Mouse (Mus musculus): Measurements from ENCODE around the gene Usp53.
"Not testable (repeated sequence)": the region's sequence is repeated elsewhere in the genome, so short reads cannot be mapped to it uniquely, and the experiment has no call there.

Gene Usp53

DNA sequence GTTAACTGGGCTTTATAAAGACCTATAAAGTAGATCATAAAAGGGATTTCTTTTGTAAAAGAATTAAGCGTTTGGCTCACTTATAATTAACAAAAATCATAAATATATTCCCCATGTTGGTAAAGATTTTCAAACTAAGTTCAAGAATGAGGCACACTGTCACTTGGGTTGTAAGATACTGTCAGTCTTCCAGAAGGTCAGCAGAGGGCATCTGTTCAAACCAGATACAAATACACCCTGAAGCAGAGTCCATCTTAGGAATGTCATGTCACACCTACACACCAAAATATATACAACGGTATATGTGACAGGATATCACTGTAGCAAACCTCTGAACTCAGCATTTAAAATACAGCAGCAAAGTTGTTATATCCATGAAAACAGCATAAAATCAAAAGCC lies 34.2 kb downstream of the Usp53 start:
- DNase-seq (ENCODE audit: low spot score in 2 of 2): no peak

DNA sequence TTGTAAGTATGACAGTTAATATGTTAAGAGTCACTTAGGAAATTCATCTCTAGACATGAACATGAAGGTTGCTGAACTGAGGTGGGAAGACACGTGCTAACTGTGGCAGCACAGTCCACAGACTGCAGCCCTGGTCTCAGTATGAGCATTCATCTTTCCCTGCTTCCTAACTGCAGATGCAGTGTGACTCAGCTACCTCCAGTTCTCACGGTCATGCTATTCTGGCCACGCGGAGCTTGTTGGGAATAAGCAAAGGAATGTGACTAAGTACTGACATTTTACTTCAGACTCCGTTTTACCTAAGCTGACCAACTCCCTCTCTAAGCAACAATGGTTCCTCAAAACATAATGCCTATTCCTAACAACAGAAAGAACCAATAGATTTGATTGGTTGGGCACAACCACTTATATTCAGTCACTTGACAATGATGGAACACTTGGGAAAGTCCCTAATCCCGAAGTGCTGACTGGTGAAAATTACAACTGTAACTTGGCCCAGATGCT lies 40.9 kb downstream of the Usp53 start:
- DNase-seq (ENCODE audit: low spot score in 2 of 2): no peak

DNA sequence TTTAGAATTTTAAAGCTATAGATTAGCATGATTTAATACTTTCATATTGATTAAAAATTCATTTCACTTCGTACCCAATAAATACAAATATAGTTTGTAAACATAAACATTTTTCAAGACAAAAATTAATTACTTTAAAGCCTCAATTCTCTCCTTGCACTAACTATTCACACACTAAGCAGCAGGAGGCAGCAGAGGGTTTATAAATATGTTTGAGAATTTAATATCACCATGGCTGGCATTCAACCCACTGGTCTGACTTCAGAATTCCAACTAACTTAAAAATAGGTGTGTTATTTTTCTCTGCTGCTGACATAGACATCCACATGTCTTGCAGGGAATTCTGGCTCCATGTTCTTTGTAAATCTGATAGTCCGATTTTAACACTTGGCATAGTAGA lies 45.1 kb downstream of the Usp53 start:
- DNase-seq (ENCODE audit: low spot score in 2 of 2): peak in 1 of 2 experiments; percentile 21

DNA sequence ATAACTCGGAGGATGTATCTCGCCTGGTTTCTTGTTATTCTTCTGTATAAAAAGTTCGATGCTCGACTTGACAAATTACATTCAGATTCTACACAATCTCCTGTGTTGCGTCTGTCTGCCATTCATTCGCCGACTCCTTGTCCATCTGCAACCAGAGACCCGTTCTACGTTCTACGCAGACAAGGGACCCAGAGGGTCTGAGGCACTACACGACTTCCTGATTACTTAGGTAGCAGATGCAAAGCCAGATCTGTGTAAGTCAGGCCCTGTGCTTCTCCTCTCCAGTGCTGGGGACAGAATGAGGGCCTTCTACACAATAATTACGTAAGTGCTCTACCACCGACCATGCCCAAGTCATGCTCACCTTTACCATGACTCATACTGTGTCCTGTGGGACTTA lies 47.1 kb downstream of the Usp53 start:
- DNase-seq (ENCODE audit: low spot score in 2 of 2): not testable (repeated sequence)

DNA sequence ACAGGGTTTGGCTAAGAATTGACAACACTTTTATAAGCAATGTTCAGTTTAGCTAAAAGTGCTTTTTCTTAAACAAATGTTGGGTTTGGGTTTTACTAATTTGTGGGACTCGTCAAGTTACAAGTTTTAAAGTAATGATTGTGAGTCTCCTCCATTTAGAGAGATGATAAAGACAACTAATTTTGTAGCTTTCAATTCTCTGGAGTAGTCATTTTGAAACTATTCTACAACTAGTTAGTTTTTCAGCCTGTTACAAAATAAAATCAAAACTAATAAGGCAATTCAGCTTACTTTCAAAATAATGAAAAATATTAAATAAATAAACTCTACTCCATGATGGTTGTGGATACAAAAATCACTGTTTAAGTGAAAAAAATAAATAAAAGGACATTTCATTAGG lies 51.8 kb downstream of the Usp53 start:
- no peak for DNase-seq (ENCODE audit: low spot score in 2 of 2)

DNA sequence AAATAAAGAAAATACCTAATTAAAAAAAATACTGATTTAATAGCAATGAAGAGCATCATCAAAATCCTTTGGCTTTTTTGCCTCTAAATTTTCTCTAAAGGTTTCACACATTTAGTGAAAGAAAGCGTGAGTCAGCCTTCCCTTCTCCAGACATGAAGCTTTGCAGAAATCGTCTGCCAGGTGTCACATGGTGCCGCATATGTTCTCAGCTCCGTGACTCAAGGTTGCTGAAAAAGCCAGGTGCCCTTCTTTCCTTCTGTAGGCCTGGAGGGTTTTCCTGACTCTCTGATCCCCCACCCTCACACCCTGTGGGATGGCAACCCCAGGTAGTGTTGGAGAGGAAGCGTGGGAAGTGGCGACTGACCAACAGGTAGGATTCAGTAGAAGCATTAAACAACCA lies 54.6 kb downstream of the Usp53 start:
- no peak for DNase-seq (ENCODE audit: low spot score in 2 of 2)

DNA sequence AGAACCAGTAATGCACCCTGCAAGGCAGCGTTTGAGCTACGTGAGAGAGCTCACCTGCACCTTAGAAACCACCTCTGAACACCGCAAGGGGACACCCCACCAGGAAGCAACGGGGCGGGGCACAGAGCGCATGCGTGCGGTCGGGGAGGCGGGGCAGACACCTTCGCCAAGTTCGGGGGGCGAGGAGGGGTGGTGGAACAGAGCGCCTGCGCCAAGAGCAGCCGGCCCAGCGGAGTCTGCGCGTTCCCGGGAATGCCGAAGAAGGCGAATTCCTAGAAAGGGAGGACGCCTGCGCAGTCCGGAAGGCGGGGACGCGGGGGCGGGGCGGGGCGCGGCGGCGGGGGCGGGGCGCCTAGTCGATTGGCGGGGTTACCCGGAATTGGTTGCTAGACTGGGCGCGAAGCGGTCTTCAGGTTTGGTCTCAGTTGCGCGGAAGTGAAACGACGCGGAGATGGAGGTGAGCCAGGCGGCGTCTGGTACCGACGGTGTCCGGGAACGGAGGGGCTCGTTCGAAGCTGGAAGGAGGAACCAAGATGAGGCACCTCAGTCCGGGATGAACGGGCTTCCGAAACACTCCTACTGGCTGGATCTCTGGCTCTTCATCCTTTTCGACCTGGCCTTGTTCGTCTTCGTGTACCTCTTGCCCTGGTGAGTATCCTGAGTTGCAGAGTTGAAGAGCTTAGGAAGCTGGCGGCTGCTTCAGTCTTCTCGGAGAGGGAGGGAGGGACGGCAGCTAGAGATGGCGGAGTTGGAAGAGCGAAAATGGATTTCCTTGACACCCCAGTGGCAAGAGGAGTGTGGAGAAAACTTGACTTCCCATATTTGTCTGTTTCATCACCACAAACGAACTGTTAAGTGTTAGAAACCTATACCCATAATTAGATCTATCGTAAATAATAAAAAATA lies 60.0 kb downstream of the Usp53 start, which contains the start of gene 1810037I17Rik:
1810037I17Rik (plus strand) TSS at position 195 of the 906 bp plus-strand sequence.
- peak; percentile 96 to 98 for DNase-seq (ENCODE audit: low spot score in 2 of 2)

DNA sequence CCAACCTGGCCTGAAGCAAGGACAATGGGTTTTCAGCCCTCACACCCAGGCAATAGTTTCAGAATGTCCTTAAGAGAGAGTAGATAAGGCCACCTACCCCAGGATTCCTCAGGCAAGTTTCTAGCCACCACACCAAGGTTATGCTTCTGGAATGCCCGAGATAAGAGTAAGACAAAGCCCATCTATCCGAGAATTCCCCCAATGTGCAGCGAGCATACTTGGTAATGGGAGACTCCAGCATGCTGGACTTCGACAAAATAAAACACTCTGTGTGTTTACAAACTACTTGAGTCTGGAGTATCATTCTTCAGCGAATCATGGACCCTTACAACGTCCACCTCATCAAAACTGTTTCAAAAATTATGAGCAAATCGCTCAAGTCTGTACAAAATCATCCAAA lies 61.2 kb downstream of the Usp53 start:
- DNase-seq (ENCODE audit: low spot score in 2 of 2): no peak

DNA sequence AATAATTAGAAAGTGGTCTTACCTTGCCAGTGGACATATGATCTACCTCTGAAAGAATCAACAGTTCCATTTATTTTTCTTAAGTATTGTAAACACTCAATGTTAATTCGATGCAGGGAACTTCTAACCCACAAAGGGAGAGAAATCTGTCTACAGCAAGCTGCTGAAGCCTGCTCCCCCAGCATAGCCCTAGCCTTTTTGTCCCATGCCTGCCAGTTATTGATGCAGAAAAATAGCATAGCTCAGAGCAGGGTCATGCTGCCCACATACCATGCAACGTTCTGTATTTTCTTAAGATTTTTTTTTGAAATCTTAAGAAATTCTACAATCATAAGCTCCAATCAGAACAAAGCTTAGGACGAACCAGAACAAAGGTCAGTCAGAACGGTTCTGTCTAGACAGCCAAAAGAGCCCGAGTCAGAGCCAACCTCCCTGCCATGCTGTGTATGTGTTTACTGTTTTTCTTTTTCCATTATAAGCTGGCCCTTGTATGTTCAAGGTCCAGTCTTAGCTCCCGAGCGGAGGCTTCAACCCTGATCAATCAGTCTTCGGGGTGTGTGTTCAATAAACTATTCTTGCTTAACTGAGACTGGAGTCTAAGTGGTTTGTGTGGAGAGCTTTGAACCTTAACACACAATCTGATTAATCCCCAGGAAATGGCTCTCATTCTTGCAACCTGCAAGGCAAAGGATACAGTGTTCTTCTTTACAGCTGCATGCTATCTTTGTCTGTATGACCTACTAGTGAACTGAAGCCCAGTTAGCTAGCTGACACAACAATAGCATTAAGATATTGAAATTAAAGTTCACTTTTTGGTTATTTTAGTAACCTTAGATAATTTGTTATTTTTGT lies 62.4 kb downstream of the Usp53 start:
- DNase-seq (ENCODE audit: low spot score in 2 of 2): no peak

DNA sequence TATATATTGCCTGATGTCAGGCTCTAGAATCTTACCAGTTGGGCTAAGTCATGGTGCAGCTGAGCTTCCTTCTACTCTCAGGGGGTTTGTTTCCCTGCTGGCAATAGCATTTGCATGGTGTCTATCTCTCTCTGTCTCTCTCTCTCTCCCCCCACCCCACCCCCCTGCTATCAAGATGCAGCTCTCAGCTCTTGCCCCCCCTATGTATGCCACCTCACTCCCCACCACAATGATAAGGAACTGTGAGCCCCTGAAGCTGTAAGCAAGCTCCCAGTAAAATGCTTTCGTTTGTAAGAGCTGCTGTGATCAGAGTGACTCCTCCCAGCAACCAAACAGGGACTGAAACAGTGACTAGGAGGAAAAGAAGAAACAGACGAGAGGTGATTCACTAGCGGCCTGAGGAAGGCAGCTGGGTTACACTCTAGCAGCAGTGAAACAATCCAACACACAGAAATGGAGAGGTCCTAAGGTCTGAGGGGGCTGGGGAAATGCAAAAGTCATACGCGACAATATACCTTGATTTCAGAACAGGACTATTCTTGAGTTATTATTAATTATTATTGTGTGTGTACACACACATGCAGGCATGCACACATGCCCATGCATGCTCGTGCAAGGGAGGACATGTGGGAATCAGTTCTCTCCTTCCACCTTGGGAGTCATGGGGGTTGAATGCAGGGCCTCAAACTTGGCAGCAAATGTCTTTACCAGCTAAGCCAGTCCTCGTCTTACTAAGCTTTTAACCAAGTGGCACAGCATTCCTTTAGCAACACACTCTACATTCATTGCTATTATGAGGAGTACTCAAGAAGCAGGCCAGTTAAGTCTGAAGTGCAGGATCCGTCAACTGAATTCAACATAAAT lies 63.5 kb downstream of the Usp53 start:
- peak; percentile 51 to 64 for DNase-seq (ENCODE audit: low spot score in 2 of 2)

DNA sequence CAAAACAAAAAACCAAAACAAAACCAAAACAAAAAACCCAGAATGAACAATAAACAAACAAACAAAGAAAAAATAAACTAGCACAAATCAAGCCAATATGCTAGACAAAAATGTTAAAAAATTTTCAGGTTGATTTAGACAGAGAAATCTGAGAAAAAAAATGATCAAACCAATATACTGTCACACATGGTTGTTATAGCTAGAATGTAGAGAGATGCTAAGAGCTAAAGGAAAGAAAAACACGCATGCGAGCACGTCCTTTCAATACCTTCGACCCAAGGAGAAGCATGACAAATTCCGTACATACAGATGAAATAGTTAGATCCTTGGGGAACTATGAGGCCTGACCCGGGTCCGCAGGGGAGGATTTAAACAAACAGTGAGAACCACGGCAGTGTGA lies 65.0 kb downstream of the Usp53 start, which contains the start of gene Gm10959:
Gm10959 (minus strand) TSS at position 101 of the 400 bp plus-strand sequence.
- DNase-seq (ENCODE audit: low spot score in 2 of 2): no peak

DNA sequence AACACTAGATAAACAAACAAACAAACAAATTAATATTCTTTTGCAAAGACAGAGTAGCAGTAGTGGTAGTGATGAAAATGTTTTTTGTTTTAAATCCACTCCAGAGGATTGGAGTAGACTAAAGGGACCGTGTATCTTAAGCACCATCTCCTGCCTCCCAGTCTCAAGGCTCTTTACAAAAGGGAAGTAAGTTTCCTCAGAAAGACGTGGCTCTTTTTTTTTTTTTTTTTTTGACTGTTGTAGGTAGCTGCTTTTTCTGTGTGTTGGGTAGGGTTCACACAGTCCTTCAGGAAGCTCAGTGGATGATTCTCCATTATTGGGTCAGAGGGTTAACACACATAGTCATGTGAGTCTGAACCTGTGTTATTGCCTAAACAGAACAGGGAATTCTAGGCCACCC lies 65.6 kb downstream of the Usp53 start:
- no peak for DNase-seq (ENCODE audit: low spot score in 2 of 2)

DNA sequence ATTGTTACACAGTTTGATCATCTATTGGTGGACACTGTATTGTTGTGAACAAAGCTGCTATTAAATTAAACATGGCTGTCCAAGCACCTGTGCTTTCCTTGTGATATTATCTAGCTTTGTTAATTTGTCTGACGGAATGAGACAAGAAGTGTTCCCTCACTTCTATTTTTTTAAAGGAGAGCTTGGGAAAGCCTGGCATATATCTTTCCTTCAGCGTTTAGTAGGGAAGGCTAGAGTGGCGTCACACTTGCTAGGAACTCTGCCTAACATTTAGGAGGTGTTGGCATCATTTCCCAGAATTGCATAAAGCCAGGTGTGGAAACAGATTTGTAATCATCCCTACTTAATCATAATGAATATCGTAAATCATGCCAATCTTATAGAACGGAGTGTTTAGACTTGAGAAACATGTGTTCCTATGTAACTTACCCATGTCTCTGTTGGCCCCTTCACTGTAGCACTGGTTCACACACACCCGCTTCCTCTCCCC lies 68.1 kb downstream of the Usp53 start:
- no peak for DNase-seq (ENCODE audit: low spot score in 2 of 2)

DNA sequence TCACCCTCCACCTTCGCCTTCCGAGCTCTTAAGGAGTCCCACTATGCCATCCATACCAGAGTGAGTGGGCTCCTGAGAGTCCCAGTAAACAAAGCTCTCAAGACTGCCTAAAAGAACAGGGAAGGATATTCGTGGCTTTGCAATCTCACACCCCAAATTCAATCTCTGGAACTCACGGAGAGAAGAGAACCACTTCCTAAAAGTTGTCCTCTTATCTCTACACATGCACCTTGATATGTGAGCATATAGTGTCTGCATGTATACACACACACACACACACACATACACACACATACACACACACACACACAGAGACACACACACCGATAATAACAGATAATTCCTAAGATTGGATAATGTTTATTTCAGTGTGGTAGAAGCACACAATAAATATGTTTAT lies 68.8 kb downstream of the Usp53 start:
- no peak for DNase-seq (ENCODE audit: low spot score in 2 of 2)

DNA sequence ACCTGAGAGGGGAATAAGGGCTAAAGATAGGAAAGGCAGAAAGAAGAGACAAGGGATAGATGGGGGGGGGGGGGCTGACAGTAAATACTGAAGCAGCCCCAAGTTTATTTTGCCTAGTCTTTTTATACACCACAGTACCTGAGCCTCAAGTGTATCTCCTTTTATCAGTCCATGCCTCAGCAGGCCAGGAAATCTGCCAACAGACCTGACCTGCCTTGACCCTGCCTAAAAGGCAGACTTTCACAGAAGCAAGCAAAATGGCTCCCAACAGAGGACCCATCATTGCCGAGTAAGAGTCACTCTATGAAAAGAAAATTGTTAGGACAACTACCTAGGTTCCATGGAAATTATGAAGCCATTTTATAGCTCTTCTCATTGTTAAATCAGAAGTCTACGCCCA lies 76.5 kb downstream of the Usp53 start:
- no peak for DNase-seq (ENCODE audit: low spot score in 2 of 2)

DNA sequence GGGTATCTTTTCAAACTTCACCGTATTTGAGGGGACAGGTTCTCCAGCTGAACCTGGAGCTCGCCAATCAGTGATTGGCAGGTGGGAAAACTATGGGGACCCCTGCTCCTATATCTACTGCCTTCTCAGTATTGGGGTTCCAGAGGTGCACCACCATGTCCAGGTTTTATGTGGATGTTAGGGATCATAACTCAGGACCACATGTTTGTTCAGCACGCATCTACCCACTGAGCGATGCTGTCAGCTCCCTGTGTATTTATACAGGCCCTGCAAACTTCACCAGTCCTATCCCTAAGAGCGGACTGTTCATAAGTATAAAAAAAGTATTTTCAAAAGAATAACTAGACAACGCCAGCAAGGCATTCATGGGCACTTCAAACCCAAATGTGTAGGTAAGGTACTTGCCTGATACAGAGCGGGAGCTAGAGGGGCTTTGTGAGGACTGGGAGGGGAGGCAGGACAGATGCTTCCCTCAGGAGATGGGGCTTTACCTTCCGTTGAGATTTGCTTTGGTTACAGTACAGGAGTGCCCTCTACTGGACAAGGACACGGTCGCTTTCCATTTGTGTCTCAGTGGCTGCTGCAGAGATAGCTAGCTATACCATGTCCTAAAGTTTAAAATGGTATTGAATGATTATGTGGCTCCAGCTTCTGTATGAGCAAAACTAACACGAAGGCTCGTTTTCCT lies 80.4 kb downstream of the Usp53 start:
- DNase-seq (ENCODE audit: low spot score in 2 of 2): peak in 1 of 2 experiments; percentile 29

DNA sequence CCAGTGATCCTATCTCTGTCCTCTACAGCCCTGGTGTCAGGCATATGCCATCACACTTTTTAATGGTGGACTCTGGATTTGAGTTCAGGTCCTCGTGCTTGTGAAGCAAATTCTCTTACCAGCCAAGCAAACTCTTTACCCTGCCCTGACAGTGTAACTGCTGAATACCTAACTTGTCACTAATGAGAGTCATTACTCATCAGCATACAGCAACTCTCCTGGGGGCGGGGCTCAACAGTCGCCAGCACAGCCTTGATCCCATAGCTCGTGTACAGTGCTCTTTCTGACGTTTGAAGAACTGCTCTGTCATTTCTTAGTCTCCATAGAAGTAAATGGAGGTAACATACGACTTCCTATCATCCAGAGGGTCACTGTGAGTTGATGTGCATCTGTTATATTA lies 86.1 kb downstream of the Usp53 start:
- DNase-seq (ENCODE audit: low spot score in 2 of 2): no peak

DNA sequence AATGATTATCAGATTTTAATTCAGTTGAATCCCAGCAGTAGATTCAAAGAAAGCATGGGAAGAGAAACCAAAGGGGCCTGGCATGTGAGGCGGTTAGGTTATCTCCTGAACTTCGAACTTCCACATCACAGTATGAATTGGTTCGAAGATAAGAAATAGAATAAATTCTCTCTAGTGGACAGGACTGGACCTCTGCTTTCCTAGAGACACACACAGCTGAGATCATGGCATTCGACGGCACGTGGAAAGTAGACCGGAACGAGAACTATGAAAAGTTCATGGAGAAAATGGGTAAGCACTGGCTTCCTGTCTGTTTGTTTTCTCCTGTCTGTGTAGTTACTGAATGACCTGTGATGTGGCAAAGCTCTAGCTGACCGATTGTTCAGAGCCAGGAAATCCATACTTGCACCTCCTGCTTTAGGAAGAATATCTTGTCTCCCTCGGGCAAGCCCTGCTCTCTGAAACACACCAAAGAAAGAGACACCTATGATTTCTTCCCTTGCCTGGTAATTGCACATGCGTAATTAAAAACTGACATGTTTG lies 89.0 kb downstream of the Usp53 start:
- no peak for DNase-seq (ENCODE audit: low spot score in 2 of 2)

DNA sequence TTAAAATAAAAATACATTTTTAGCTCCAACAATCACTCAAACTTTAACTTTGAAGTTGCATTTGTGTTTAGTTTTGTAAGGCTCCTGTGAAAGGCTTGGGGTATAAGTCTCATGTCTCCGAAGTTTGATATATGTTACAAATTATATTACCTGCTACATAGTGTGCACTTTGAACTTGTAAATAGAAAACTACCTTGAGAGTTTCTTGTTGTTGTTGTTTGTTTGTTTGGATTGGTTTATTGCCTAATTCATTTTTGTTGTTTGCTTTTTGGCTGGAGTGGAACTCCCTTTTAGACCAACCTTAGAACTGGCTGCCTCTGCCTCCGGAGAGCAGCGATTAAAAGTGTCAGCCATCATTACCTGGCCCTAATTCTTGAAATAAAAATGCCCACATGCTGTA lies 89.5 kb downstream of the Usp53 start, which contains the start of gene Fabp2:
Fabp2 (plus strand) TSS at position 301 of the 400 bp plus-strand sequence.
- DNase-seq (ENCODE audit: low spot score in 2 of 2): no peak

DNA sequence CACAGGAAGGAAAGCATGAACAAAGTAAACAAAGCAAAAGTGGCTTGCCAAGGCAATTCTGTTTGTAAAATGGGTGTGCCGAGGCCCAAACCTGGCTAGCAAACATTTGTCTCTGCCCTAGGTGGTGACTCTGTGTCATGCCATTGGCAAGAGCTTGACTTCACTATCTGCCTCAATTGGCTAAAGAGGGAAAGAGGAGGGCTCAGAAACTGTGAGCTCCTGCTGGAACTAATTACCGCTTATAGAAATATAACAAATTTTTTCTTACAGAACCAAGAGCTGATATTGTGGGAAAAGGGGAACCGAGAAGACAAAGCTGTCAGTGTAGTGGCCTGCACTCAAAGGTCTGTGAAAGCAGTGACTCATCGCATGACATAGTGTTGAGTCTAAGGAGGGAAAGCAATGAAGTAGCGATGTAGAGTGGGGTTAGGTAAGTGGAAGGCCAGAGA lies 95.9 kb downstream of the Usp53 start:
- DNase-seq (ENCODE audit: low spot score in 2 of 2): peak; percentile 48 to 61
